Comparison of ENCODE assay signal across 9 mouse cellular contexts in the genomic region with DNA sequence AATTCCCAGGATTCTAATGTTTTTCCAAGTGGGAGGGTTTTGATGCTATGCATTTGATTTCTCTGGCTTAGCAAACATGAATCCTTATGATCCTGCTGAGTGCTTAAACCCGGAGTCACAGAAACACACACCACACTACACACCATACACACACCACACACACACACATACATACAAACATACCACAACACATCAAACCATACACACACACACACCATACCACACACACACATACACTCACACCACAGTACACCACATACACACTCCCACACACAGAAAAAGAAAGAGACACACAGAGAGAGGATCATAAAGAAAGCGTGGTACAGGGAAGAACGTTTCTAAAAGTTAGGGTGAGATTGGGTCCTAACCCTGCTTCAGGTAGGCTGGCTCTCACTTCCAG.
DNase-seq lines count a peak whose midpoint lies in the region; ATAC-seq lines count a peak whose summit lies in the region.
"Had no signal": no experiment of that assay in that cellular context is flagged by ENCODE, and none has a peak within 500 bp of the region (broad histone marks: within the 10 kb centered on the region; RNA-seq: fewer than 3 reads in every experiment).

No protein-coding gene starts in this region.

- no peaks in the 10 kb centered on the region for H3K36me3 ChIP-seq in heart, embryonic 10.5 days
- H3K36me3 ChIP-seq in embryonic facial prominence, embryonic 10.5 days (replicated peaks) = no peaks in the 10 kb centered on the region
- H3K36me3 ChIP-seq in hindbrain, embryonic 11.5 days (ENCODE audit: control insufficient read depth, insufficient read depth, low read length) = no peaks in the 10 kb centered on the region
- H3K36me3 ChIP-seq in midbrain, embryonic 10.5 days = no peaks in the 10 kb centered on the region

- H3K27ac ChIP-seq in heart, embryonic 10.5 days = peak overlapping the region; percentile 81
- H3K27ac ChIP-seq in embryonic facial prominence, embryonic 10.5 days (replicated peaks) = peak overlapping the region; percentile 80
- no peak overlapping the region for H3K27ac ChIP-seq in hindbrain, embryonic 11.5 days (ENCODE audit: low read depth, low read length)
- H3K27ac ChIP-seq in midbrain, embryonic 10.5 days (replicated peaks) = peak overlapping the region; percentile 68

- no peaks in the 10 kb centered on the region for H3K9me3 ChIP-seq in heart, embryonic 10.5 days
- 0 out of 2 replicates have a peak, but pooled peaks cover 3% of the 10 kb centered on the region for H3K9me3 ChIP-seq in embryonic facial prominence, embryonic 10.5 days
- no peaks in the 10 kb centered on the region for H3K9me3 ChIP-seq in hindbrain, embryonic 11.5 days (ENCODE audit: control insufficient read depth, low read length)
- no peaks in the 10 kb centered on the region for H3K9me3 ChIP-seq in midbrain, embryonic 10.5 days (replicated peaks)

- WGBS in heart, embryonic 10.5 days = 51% methylated on average over 3 of the region's 3 CpGs
- WGBS in embryonic facial prominence, embryonic 10.5 days = 60% methylated on average over 3 of the region's 3 CpGs
- 60% methylated on average over 3 of the region's 3 CpGs for WGBS in hindbrain, embryonic 11.5 days
- 61% methylated on average over 3 of the region's 3 CpGs for WGBS in midbrain, embryonic 10.5 days

- DNase-seq in heart, embryonic 10.5 days (ENCODE audit: low spot score) = no peak
- DNase-seq in heart, adult 8-10 months (ENCODE audit: low spot score) = no peak
- no peak for DNase-seq in embryonic facial prominence, embryonic 10.5 days (ENCODE audit: low spot score)
- DNase-seq in hindbrain, embryonic 11.5 days (ENCODE audit: low spot score) = no peak
- DNase-seq in midbrain, embryonic 10.5 days (ENCODE audit: low spot score) = no peak
- no peak for DNase-seq in layer of hippocampus, adult 8-10 months (ENCODE audit: low spot score in 2 of 2)
- no peak for DNase-seq in gastrocnemius, postnatal 25 days
- DNase-seq in layer of hippocampus, adult 11-12 months (ENCODE audit: low spot score) = no peak
- DNase-seq: layer of hippocampus, adult 9-11 months had no signal

- H3K4me3 ChIP-seq in heart, embryonic 10.5 days = peak overlapping the region; percentile 43
- H3K4me3 ChIP-seq in embryonic facial prominence, embryonic 10.5 days = peak overlapping the region; percentile 38; the same call in 1 of the 2 replicates
- H3K4me3 ChIP-seq in hindbrain, embryonic 11.5 days (ENCODE audit: low read depth, low read length) = no peak overlapping the region
- H3K4me3 ChIP-seq in midbrain, embryonic 10.5 days = peak overlapping the region; percentile 38; the same call in 1 of the 2 replicates

- peaks cover 26% of the 10 kb centered on the region for H3K4me1 ChIP-seq in heart, embryonic 10.5 days
- H3K4me1 ChIP-seq in embryonic facial prominence, embryonic 10.5 days = peaks cover 38% of the 10 kb centered on the region
- H3K4me1 ChIP-seq in hindbrain, embryonic 11.5 days (replicated peaks; ENCODE audit: control insufficient read depth, insufficient read depth, low read length) = peaks cover 5% of the 10 kb centered on the region; the same call in 1 of the 2 replicates
- H3K4me1 ChIP-seq in midbrain, embryonic 10.5 days = peaks cover 26% of the 10 kb centered on the region

- H3K4me2 ChIP-seq in hindbrain, embryonic 11.5 days (replicated peaks; ENCODE audit: low read depth, low read length) = no peak overlapping the region; the same call in 1 of the 2 replicates

- H3K27me3 ChIP-seq in heart, embryonic 10.5 days (ENCODE audit: insufficient read depth, poor library complexity, severe bottlenecking) = no peaks in the 10 kb centered on the region
- H3K27me3 ChIP-seq in embryonic facial prominence, embryonic 10.5 days (replicated peaks; ENCODE audit: low read depth, poor library complexity, severe bottlenecking) = no peaks in the 10 kb centered on the region; the same call in 1 of the 2 replicates
- no peaks in the 10 kb centered on the region for H3K27me3 ChIP-seq in hindbrain, embryonic 11.5 days (ENCODE audit: control insufficient read depth, insufficient read depth, low read length)
- H3K27me3 ChIP-seq in midbrain, embryonic 10.5 days (ENCODE audit: low read depth, poor library complexity, severe bottlenecking) = peaks cover 9% of the 10 kb centered on the region; the same call in 1 of the 2 replicates

- ATAC-seq in hindbrain, embryonic 11.5 days (ENCODE audit: low FRiP score) = peak; percentile 33; the same call in 1 of the 2 replicates

- peak overlapping the region; percentile 38; the same call in 1 of the 2 replicates for H3K9ac ChIP-seq in hindbrain, embryonic 11.5 days (ENCODE audit: low read depth, low read length)
